Mouse (Mus musculus): ENCODE data around the gene Slc17a3.

DNA sequence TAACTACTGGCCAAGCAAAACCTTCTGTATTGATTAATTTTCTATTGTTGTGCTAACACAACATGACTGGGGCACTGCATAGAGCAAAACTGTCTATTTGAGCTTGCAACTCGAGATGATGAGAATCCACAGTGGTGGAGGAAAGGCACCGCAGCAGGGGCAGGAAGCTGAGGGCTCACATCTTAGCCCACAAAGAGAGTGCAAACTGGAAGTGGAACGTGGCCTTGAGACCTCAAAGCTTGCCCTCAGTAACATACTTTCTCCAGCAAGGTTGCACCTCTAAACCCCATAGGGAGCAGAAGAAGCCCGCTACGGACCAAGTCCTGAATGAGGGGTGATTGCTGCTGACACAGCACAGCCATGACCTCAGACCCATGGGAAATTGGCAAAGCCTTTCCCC, 70.9 kb downstream of the Slc17a3 start:
- TF ChIP-seq CTCF (IDR thresholded peaks at IDR 0.05; ENCODE audit: low read depth) (no peak), EP300 (IDR thresholded peaks at IDR 0.05; ENCODE audit: low read depth) (no peak)
